Mouse (Mus musculus) bone marrow, adult 2 months (tissue): Measurements from ENCODE around the gene Gm27021.

Source experiments
- CTCF ChIP-seq: fragments of 200-500 bp; IDR thresholded peaks from 2 replicates; pipeline ENCODE4 v1.5.1; 2011; ENCODE audit warnings: low read length, control low read depth; ENCODE audit not compliant: control insufficient read depth, insufficient read depth
- POLR2A ChIP-seq: fragments of 200-500 bp; IDR thresholded peaks from 2 replicates; pipeline ENCODE4 v1.6.1; 2011; ENCODE audit warnings: low read depth, mild to moderate bottlenecking, control low read depth, low read length, borderline replicate concordance; ENCODE audit not compliant: control insufficient read depth

DNA sequence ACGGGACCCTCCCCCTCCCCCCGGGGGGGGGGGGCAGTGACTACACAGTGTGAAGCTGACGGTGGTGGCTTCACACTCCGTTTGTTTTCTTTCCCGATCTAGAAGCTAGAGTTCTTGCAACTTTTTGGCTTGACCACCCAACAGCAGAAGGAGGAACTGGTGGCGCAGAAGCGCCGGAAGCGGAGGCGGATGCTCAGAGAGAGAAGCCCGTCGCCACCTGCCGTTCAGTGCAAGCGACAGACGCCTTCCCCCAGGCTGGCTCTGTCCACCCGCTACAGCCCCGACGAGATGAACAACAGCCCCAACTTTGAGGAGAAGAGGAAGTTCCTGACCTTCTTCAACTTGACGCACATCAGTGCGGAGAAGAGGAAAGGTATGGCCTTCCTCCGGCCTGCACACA, 95.3 kb downstream of the Gm27021 start:
- TF ChIP-seq POLR2A = peak; percentile 36; the same call in 1 of the 2 replicates
- TF ChIP-seq CTCF = peak; percentile 59
